Mouse (Mus musculus): Measurements from ENCODE around the gene E130309D02Rik. TPM values are rescaled to one million over a fixed set of nuclear protein-coding genes. Genes with fewer than 3 reads are reported as not detected.

The E130309D02Rik gene
- 25.7 and 28.4 TPM in 2 replicates for polyA plus RNA-seq (2012; rRNA removed; ENCODE audit: low replicate concordance)

DNA sequence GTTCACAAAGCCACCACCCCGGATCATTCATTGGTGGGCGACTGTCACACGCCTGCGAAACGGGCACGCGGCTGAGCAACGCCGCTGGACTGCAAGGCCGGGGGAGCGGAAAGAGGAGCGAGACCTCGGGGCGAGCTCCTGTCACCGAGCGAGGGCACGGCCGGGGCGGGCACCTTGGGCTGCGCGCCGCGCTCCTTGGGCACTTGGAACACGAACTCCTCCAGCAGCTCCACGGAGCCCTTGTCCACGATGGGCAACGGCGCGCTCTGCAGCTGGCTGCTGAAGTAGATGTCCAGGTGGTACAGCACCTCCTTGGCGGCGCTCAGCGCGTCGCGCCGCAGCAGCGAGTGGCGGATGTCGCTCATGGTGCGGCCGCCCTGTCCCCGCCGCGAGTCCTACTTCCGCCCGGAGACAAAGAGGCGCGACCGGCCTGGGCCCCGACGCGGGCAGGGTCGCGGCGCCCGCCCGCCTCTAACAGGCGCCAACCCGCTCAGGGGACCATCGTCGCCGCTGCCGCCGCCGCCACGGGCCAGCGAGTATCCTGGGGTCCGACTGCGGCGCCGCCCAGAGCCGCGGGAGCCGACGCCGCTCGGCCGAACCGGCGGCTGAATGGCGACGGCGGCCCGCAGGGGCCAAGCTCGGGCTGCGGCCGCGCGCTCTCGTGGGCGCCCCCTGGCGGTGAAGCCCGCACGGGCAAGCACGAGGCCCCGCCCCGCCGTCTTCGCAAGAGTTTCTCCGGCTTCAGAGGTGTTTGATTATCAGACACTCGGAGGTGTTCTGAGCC, at the start of gene E130309D02Rik:
TSS of gene E130309D02Rik (minus strand) at position 631 of the 784 bp plus-strand sequence.

GRCm38 (mm10) chr5:143356686-143357388, 41.7 kb upstream of the E130309D02Rik start, which contains the start of gene Grid2ip:
Gene Grid2ip (plus strand): TSS chr5:143357338.

GRCm38 (mm10) chr5:143328690-143329495, 13.7 kb upstream of the E130309D02Rik start, which contains the start of gene Zdhhc4:
Gene Zdhhc4 (minus strand): TSS chr5:143329256.

DNA sequence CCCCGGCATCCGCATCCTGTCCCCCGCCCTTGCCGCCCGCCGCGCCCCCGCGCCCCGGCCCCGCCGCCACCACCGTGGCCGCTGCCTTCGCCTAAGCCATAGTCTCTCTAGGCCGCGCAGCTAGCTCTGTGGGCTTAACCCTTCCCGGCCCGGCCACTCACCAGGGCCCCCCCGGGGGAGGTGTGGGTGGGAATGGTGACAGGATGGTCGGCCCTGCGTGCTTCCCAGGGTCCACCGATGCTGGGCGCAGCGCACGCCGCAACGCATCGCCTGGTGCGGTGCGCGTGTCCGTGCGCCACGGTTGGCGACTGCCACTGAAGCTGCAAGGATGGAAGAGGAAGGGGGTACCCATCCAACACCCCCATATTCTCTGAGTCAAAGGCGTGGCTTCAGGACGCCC, 21.8 kb downstream of the E130309D02Rik start, which contains the start of gene Zfp853:
TSS of gene Zfp853 (minus strand) at position 220 of the 400 bp plus-strand sequence.

GRCm38 (mm10) chr5:143269363-143270150, 45.6 kb downstream of the E130309D02Rik start, which contains the start of gene Zfp316:
Gene Zfp316 (minus strand): TSS chr5:143270022.

Other genes with a start within 250 kb of the E130309D02Rik start
- 18.3 and 22.1 TPM in 2 replicates for gene Rnf216, start 202.4 kb downstream of the E130309D02Rik start, polyA plus RNA-seq (2012; rRNA removed; ENCODE audit: low replicate concordance)
- gene Olfr718-ps1, start 167.8 kb downstream of the E130309D02Rik start, polyA plus RNA-seq (2012; rRNA removed; ENCODE audit: low replicate concordance) = not detected in 2 replicates
- 0.70 and 1.4 TPM in 2 replicates for gene Rbak, start 134.6 kb downstream of the E130309D02Rik start, polyA plus RNA-seq (2012; rRNA removed; ENCODE audit: low replicate concordance)
- not detected in 2 replicates for gene Spdye4b, start 134.3 kb downstream of the E130309D02Rik start, polyA plus RNA-seq (2012; rRNA removed; ENCODE audit: low replicate concordance)
- not detected in 2 replicates for gene Spdye4a, start 88.5 kb downstream of the E130309D02Rik start, polyA plus RNA-seq (2012; rRNA removed; ENCODE audit: low replicate concordance)
- 1.6 and 2.0 TPM in 2 replicates for gene Zfp12, start 80.2 kb downstream of the E130309D02Rik start, polyA plus RNA-seq (2012; rRNA removed; ENCODE audit: low replicate concordance)
- 2.8 and 3.0 TPM in 2 replicates for gene Zfp316, start 45.3 kb downstream of the E130309D02Rik start, polyA plus RNA-seq (2012; rRNA removed; ENCODE audit: low replicate concordance)
- 0.13 and 0.36 TPM in 2 replicates for gene Zfp853, start 21.7 kb downstream of the E130309D02Rik start, polyA plus RNA-seq (2012; rRNA removed; ENCODE audit: low replicate concordance)
- gene Zdhhc4, start 13.9 kb upstream of the E130309D02Rik start, polyA plus RNA-seq (2012; rRNA removed; ENCODE audit: low replicate concordance) = 41.7 and 49.0 TPM in 2 replicates
- 0.04 and 0.08 TPM in 2 replicates for gene Grid2ip, start 42.0 kb upstream of the E130309D02Rik start, polyA plus RNA-seq (2012; rRNA removed; ENCODE audit: low replicate concordance)
- 173 and 317 TPM in 2 replicates for gene Kdelr2, start 88.5 kb upstream of the E130309D02Rik start, polyA plus RNA-seq (2012; rRNA removed; ENCODE audit: low replicate concordance)
- gene Daglb, start 149.2 kb upstream of the E130309D02Rik start, polyA plus RNA-seq (2012; rRNA removed; ENCODE audit: low replicate concordance) = 13.0 and 14.3 TPM in 2 replicates
- 72.9 and 112 TPM in 2 replicates for gene Rac1, start 212.7 kb upstream of the E130309D02Rik start, polyA plus RNA-seq (2012; rRNA removed; ENCODE audit: low replicate concordance)

All from duodenum, adult 2 months (tissue).